Mouse (Mus musculus) CH12.LX (cell line): ENCODE data around the gene Tmem186. TPM values are rescaled to one million over a fixed set of nuclear protein-coding genes. Genes with fewer than 3 reads are reported as not detected.

Experiments used
- DNase-seq: peaks from one replicate; pipeline ENCODE4 v3.0.0-alpha.2; 2013; ENCODE audit errors: extremely low read depth
- H3K27ac ChIP-seq: 2 replicates; pipeline ENCODE4 v1.5.1; 2012; ENCODE audit warnings: low read depth, mild to moderate bottlenecking, control low read depth, moderate library complexity; ENCODE audit not compliant: insufficient read depth
- H3K27me3 ChIP-seq: replicated peaks from 2 replicates; pipeline ENCODE3; 2012; ENCODE audit warnings: inconsistent platforms
- H3K36me3 ChIP-seq, 2 experiments: replicated peaks in 1 of 2; 2 replicates each; pipeline versions ENCODE3 to v1.6.1; 2012; ENCODE audit warnings: inconsistent platforms in 1 of 2, low read length in 1 of 2, mild to moderate bottlenecking in 1 of 2, mixed read lengths in 1 of 2, moderate library complexity in 1 of 2; ENCODE audit not compliant: control insufficient read depth in 1 of 2, insufficient read depth in 1 of 2
- H3K4me1 ChIP-seq, 2 experiments: 2 replicates each; pipeline ENCODE4 v1.6.1; 2012; ENCODE audit warnings: inconsistent platforms in 1 of 2, moderate library complexity in 1 of 2; ENCODE audit not compliant: insufficient read depth in 2 of 2, control insufficient read depth in 1 of 2
- H3K4me2 ChIP-seq: 2 replicates; pipeline ENCODE4 v1.6.1; 2012; ENCODE audit warnings: low read depth, mild to moderate bottlenecking, control low read depth; ENCODE audit not compliant: poor library complexity, insufficient read depth, severe bottlenecking
- H3K4me3 ChIP-seq, 3 experiments: fragments of 150-350 bp in 1 of 3; sonication (generic) in 1 of 3; replicated peaks in 1 of 3; 2 replicates each; pipeline versions ENCODE3 to v1.5.1; 2011 to 2012; ENCODE audit warnings: low read depth in 2 of 3, low read length in 2 of 3, mild to moderate bottlenecking in 2 of 3, moderate library complexity in 2 of 3, control low read depth in 1 of 3, improper control_type of control experiment in 1 of 3, inconsistent platforms in 1 of 3, mixed read lengths in 1 of 3; ENCODE audit not compliant: poor library complexity in 1 of 3
- H3K79me2 ChIP-seq: replicated peaks from 2 replicates; pipeline ENCODE4 v1.6.1; 2012; ENCODE audit warnings: mild to moderate bottlenecking, moderate library complexity; ENCODE audit not compliant: control insufficient read depth, poor library complexity, insufficient read depth, severe bottlenecking; ENCODE audit errors: extremely low read depth
- H3K9ac ChIP-seq: 2 replicates; pipeline ENCODE4 v1.6.1; 2012; ENCODE audit warnings: low read depth, mild to moderate bottlenecking, control low read depth, moderate library complexity; ENCODE audit not compliant: insufficient read depth
- H3K9me3 ChIP-seq: replicated peaks from 2 replicates; pipeline ENCODE3; 2012; ENCODE audit warnings: low read length, inconsistent platforms, mixed read lengths
- BHLHE40 ChIP-seq: IDR thresholded peaks from 2 replicates; pipeline ENCODE4 v1.6.1; 2011; ENCODE audit warnings: mild to moderate bottlenecking, low read depth, low read length, improper control_type of control experiment
- E2F4 ChIP-seq: IDR thresholded peaks from 2 replicates; pipeline ENCODE4 v1.6.1; 2011; ENCODE audit warnings: low read depth, low read length, improper control_type of control experiment; ENCODE audit not compliant: insufficient replicate concordance
- ELF1 ChIP-seq: IDR thresholded peaks from 2 replicates; pipeline ENCODE4 v1.6.1; 2014; ENCODE audit warnings: low read depth, mild to moderate bottlenecking, inconsistent platforms, low read length, improper control_type of control experiment
- ETS1 ChIP-seq: conservative IDR thresholded peaks from 2 replicates; pipeline ENCODE4 v1.6.1; 2012; ENCODE audit warnings: low read depth, mild to moderate bottlenecking, inconsistent platforms, low read length, improper control_type of control experiment, moderate library complexity
- HCFC1 ChIP-seq: IDR thresholded peaks from 2 replicates; pipeline ENCODE4 v1.6.1; 2012; ENCODE audit warnings: low read depth, mild to moderate bottlenecking, inconsistent platforms, low read length, improper control_type of control experiment
- JUND ChIP-seq: conservative IDR thresholded peaks from 2 replicates; pipeline ENCODE4 v1.6.1; 2011; ENCODE audit warnings: low read depth, low read length, improper control_type of control experiment
- MAFK ChIP-seq: IDR thresholded peaks from 2 replicates; pipeline ENCODE4 v1.6.1; 2011; ENCODE audit warnings: low read length, improper control_type of control experiment; ENCODE audit not compliant: insufficient replicate concordance
- MAZ ChIP-seq: IDR thresholded peaks from 2 replicates; pipeline ENCODE4 v1.6.1; 2012; ENCODE audit warnings: low read depth, mild to moderate bottlenecking, inconsistent platforms, low read length, improper control_type of control experiment, moderate library complexity
- MEF2A ChIP-seq: IDR thresholded peaks from 2 replicates; pipeline ENCODE4 v1.6.1; 2014; ENCODE audit warnings: low read depth, mild to moderate bottlenecking, inconsistent platforms, low read length, improper control_type of control experiment, borderline replicate concordance
- MXI1 ChIP-seq: IDR thresholded peaks from 2 replicates; pipeline ENCODE4 v1.6.1; 2011; ENCODE audit warnings: mild to moderate bottlenecking, low read depth, low read length, improper control_type of control experiment
- MYC ChIP-seq: IDR thresholded peaks from 2 replicates; pipeline ENCODE4 v1.6.1; 2011; ENCODE audit warnings: low read depth, mild to moderate bottlenecking, improper control_type of control experiment, low read length
- NELFE ChIP-seq: IDR thresholded peaks from 2 replicates; pipeline ENCODE4 v1.6.1; 2011; ENCODE audit warnings: low read depth, low read length, improper control_type of control experiment
- NRF1 ChIP-seq: IDR thresholded peaks from 2 replicates; pipeline ENCODE4 v1.6.1; 2014; ENCODE audit warnings: low read depth, mild to moderate bottlenecking, inconsistent platforms, low read length, improper control_type of control experiment, moderate library complexity
- TCF12 ChIP-seq: IDR thresholded peaks from 2 replicates; pipeline ENCODE4 v1.6.1; 2014; ENCODE audit warnings: low read depth, mild to moderate bottlenecking, inconsistent platforms, low read length, improper control_type of control experiment
- UBTF ChIP-seq: IDR thresholded peaks from 2 replicates; pipeline ENCODE4 v1.6.1; 2012; ENCODE audit warnings: low read depth, mild to moderate bottlenecking, inconsistent platforms, low read length, improper control_type of control experiment, moderate library complexity
- USF1 ChIP-seq: IDR thresholded peaks from 2 replicates; pipeline ENCODE4 v1.6.1; 2014; ENCODE audit warnings: low read depth, mild to moderate bottlenecking, inconsistent platforms, low read length, improper control_type of control experiment
- USF2 ChIP-seq: conservative IDR thresholded peaks from 2 replicates; pipeline ENCODE4 v1.6.1; 2011; ENCODE audit warnings: low read depth, low read length, improper control_type of control experiment
- ZC3H11A ChIP-seq: IDR thresholded peaks from 2 replicates; pipeline ENCODE4 v1.6.1; 2012; ENCODE audit warnings: low read depth, mild to moderate bottlenecking, inconsistent platforms, low read length, improper control_type of control experiment
- ZMIZ1 ChIP-seq: IDR thresholded peaks from 2 replicates; pipeline ENCODE4 v1.6.1; 2012; ENCODE audit warnings: low read depth, mild to moderate bottlenecking, inconsistent platforms, low read length, improper control_type of control experiment
- dilution Hi-C: fragments of 300-500 bp; cut with MboI; formaldehyde crosslinking; loops from 2 replicates; pipeline ENCODE4 v1.14.3; 2020; ENCODE audit warnings: low sequenced_read_pairs; ENCODE audit not compliant: extremely low pct_unique_long_range_greater_than_20kb, extremely low pct_ligation_motif_present
- in situ Hi-C: fragments of 300-500 bp; cut with MboI; formaldehyde crosslinking; loops from 3 replicates; pipeline ENCODE4 v1.14.3; 2019; ENCODE audit warnings: low sequenced_read_pairs, low pct_ligation_motif_present, low pct_unique_long_range_greater_than_20kb, mixed read lengths
- polyA plus RNA-seq: library from polyadenylated mRNA; unstranded; fragments of >175 nt; gene quantifications from 2 replicates; pipeline ENCODE4 v1.2.1, GENCODE M21; 2012; ENCODE audit warnings: low read depth; ENCODE audit not compliant: insufficient read length
- total RNA-seq, 2 experiments: library from RNA; depleted of rRNA; stranded (reverse); fragments of 300-350 nt in 1 of 2; fragments of >200 nt in 1 of 2; gene quantifications; 2 replicates each; pipeline ENCODE4 v1.2.3; 2012 to 2014

Tmem186 gene
- total and polyA plus RNA-seq, 3 experiments, result 19.7 to 22.2 (median 21.9) TPM

DNA sequence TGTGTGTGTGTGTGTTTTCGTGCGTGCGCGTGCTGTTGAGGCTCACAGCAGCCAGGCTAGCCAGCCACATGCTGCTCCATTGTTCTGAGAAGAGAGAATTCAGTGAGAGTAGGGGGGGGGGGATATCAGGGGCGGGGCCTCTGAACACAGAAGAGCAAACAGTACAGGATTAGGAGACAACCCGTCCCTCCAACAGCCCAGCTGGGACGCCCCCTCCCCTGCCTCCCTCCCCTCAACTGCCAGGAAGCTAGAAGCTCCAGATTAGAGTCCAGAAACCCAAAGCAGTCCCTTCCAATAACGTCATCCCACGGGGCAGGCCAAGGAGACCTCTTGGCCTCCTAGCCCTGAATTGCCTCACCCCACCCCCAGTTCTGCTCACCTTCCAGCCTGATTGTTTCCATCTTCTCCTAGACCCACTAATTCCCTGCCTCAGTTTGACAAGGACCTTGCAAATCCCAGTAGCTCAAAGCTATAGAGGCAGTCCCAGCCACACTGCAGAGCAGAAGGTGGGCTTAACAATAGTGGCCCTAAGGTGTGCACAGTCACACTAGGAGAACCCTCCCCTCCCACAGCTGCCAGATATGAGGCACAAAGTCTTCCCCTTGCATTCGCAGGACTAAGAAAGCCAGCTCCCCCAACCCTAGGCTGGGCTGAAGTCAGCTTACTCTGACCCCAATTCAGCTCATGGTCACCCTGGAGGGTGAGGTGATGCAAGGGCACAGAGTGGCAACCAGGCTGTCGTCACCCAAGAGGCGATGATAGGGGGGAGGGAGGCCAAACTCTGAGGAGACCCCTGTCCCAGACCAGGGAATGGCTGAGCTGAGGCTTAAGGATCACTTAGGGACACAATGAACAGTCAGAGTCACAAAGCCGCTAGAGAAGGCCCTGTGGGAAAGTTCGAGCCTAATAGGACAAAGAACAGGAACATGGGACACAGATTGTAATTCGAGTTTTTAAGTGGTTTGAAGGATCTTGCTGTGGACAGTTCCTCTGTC is 32.8 kb upstream of the Tmem186 start:
- in situ Hi-C loops, result loop anchor here (5.0 kb wide), 1 partner anchor 258 kb away; no protein-coding TSS in a partner anchor
- Histone ChIP-seq H3K79me2 (no peaks in the 10 kb centered on the region), H3K4me3 (peak overlapping the region; percentile 60 to 66 (median 64)), H3K4me1 (peaks cover 32 to 81% of the 10 kb centered on the region in 2 experiments), H3K36me3 (peaks cover 4 to 37% of the 10 kb centered on the region in 2 experiments), H3K9ac (peak overlapping the region; percentile 67), H3K4me2 (peak overlapping the region; percentile 85), H3K27ac (no peak overlapping the region), H3K27me3 (peaks cover 15% of the 10 kb centered on the region), H3K9me3 (no peaks in the 10 kb centered on the region)
- dilution Hi-C loops, result no loop called here
- TF ChIP-seq E2F4, result no peak
- TF ChIP-seq BHLHE40, result no peak
- TF ChIP-seq ZC3H11A, result no peak
- TF ChIP-seq UBTF, result no peak
- TF ChIP-seq HCFC1, result no peak
- no peak for TF ChIP-seq MEF2A
- no peak for TF ChIP-seq NRF1
- TF ChIP-seq MXI1, result no peak
- no peak for TF ChIP-seq MAFK
- TF ChIP-seq ETS1, result no peak
- no peak for TF ChIP-seq MYC
- no peak for TF ChIP-seq TCF12
- TF ChIP-seq JUND, result no peak
- TF ChIP-seq USF1, result no peak
- no peak for TF ChIP-seq NELFE
- no peak for TF ChIP-seq ZMIZ1
- no peak for TF ChIP-seq MAZ
- no peak for TF ChIP-seq ELF1
- no peak for TF ChIP-seq USF2
- DNase-seq, result no peak
